Mouse (Mus musculus) embryonic stem cell, embryonic (primary cell): ENCODE results near the gene Rpap3.

Experiments used
- CTCF ChIA-PET, 4 experiments: fragments of 300-600 bp in 2 of 4; fragments of 350-600 bp in 2 of 4; sonication (Branson Sonifier 250); formaldehyde crosslinking; loops; one replicate each; lab custom pipeline; 2022; ENCODE audit warnings: inconsistent platforms in 2 of 4; lab: Charles Lee
- POLR2A ChIA-PET, 4 experiments: fragments of 300-600 bp in 2 of 4; fragments of 350-600 bp in 2 of 4; sonication (Branson Sonifier 250); formaldehyde crosslinking; loops; one replicate each; lab custom pipeline; 2022; ENCODE audit warnings: antibody characterized with exemption in 4 of 4, inconsistent platforms in 1 of 4; lab: Charles Lee

The Rpap3 gene

GRCm38 (mm10) chr15:97723536-97724345 is 18.1 kb upstream of the Rpap3 start:
- ChIA-PET CTCF (interaction anchor here in 2 of 4 experiments (1.3 to 1.9 kb wide), 2 partner anchors 30 to 126 kb away, joined by 3 to 5 read pairs; no protein-coding TSS in a partner anchor), POLR2A (no interaction called here)

GRCm38 (mm10) chr15:97721008-97721701 is 15.5 kb upstream of the Rpap3 start:
- ChIA-PET CTCF (interaction anchor here in 2 of 4 experiments (1.1 to 1.4 kb wide), 2 partner anchors 67 to 129 kb away, joined by 3 read pairs; no protein-coding TSS in a partner anchor), POLR2A (no interaction called here)

GRCm38 (mm10) chr15:97720026-97720675 is 14.5 kb upstream of the Rpap3 start:
- ChIA-PET CTCF (interaction anchor here in 2 of 4 experiments (1.0 to 4.6 kb wide), 5 partner anchors 56 to 130 kb away, joined by 3 to 39 read pairs (median 5); no protein-coding TSS in a partner anchor), POLR2A (no interaction called here)

GRCm38 (mm10) chr15:97719494-97719893 is 13.9 kb upstream of the Rpap3 start:
- CTCF ChIA-PET = interaction anchor here in 2 of 4 experiments (1.0 to 4.6 kb wide), 4 partner anchors 55 to 130 kb away, joined by 4 to 39 read pairs (median 5); no protein-coding TSS in a partner anchor

GRCm38 (mm10) chr15:97718535-97719155 is 13.0 kb upstream of the Rpap3 start:
- POLR2A ChIA-PET = interaction anchor here in 2 of 4 experiments (0.6 to 1.8 kb wide), 4 partner anchors 58 to 1395 kb away, joined by 3 to 4 read pairs (median 4); no protein-coding TSS in a partner anchor

More at GRCm38 (mm10) chr15:97719494-97719893, 13.9 kb upstream of the Rpap3 start:
- POLR2A ChIA-PET = no interaction called here

GRCm38 (mm10) chr15:97717861-97718534 is 12.4 kb upstream of the Rpap3 start:
- POLR2A ChIA-PET = interaction anchor here in 2 of 4 experiments (0.6 to 1.8 kb wide), 4 partner anchors 58 to 248 kb away, joined by 3 to 4 read pairs (median 3); no protein-coding TSS in a partner anchor
- CTCF ChIA-PET = interaction anchor here (0.7 to 4.6 kb wide), 12 partner anchors 34 to 132 kb away, joined by 3 to 39 read pairs (median 4); no protein-coding TSS in a partner anchor

More at GRCm38 (mm10) chr15:97718535-97719155, 13.0 kb upstream of the Rpap3 start:
- CTCF ChIA-PET = interaction anchor here (0.6 to 4.6 kb wide), 8 partner anchors 53 to 538 kb away, joined by 3 to 39 read pairs (median 4); no protein-coding TSS in a partner anchor

- CTCF ChIA-PET = interaction anchor here (0.6 to 4.6 kb wide), 10 partner anchors 35 to 247 kb away, joined by 3 to 39 read pairs (median 4); partner anchors contain the start of gene Tmem106c (in 1 of the 4)
- POLR2A ChIA-PET = interaction anchor here in 1 of 4 experiments (1.1 to 1.8 kb wide), 3 partner anchors 20 to 133 kb away, joined by 3 to 4 read pairs (median 3); no protein-coding TSS in a partner anchor
Observed at GRCm38 (mm10) chr15:97716782-97717181, 11.2 kb upstream of the Rpap3 start.

- ChIA-PET POLR2A (interaction anchor here in 1 of 4 experiments (0.9 to 1.7 kb wide), 2 partner anchors 24 to 29 kb away, joined by 3 read pairs; no protein-coding TSS in a partner anchor), CTCF (interaction anchor here in 2 of 4 experiments (1.0 to 1.6 kb wide), 3 partner anchors 48 to 134 kb away, joined by 3 to 6 read pairs (median 4); no protein-coding TSS in a partner anchor)
Observed at GRCm38 (mm10) chr15:97715734-97716133, 10.1 kb upstream of the Rpap3 start.

- CTCF ChIA-PET = interaction anchor here in 2 of 4 experiments (1.0 to 1.1 kb wide), 2 partner anchors 48 to 135 kb away, joined by 3 to 4 read pairs; no protein-coding TSS in a partner anchor
- POLR2A ChIA-PET = interaction anchor here in 1 of 4 experiments (0.9 to 1.7 kb wide), 2 partner anchors 25 to 30 kb away, joined by 3 read pairs; no protein-coding TSS in a partner anchor
Observed at GRCm38 (mm10) chr15:97715083-97715482, 9.5 kb upstream of the Rpap3 start.

- ChIA-PET POLR2A (interaction anchor here in 1 of 4 experiments (0.6 kb wide), 1 partner anchor 107 kb away, joined by 6 read pairs; no protein-coding TSS in a partner anchor), CTCF (no interaction called here)
Observed at GRCm38 (mm10) chr15:97712546-97712945, 6.9 kb upstream of the Rpap3 start.

- POLR2A ChIA-PET = interaction anchor here in 2 of 4 experiments (0.5 to 0.6 kb wide), 2 partner anchors 221 to 279 kb away, joined by 3 to 4 read pairs; no protein-coding TSS in a partner anchor
- CTCF ChIA-PET = interaction anchor here in 1 of 4 experiments (1.0 to 2.4 kb wide), 2 partner anchors 44 to 139 kb away, joined by 3 to 5 read pairs; no protein-coding TSS in a partner anchor
Observed at GRCm38 (mm10) chr15:97710906-97711305, 5.3 kb upstream of the Rpap3 start.

GRCm38 (mm10) chr15:97696616-97697015 is 9.0 kb downstream of the Rpap3 start:
- CTCF ChIA-PET = no interaction called here
- POLR2A ChIA-PET = no interaction called here

- ChIA-PET POLR2A (no interaction called here), CTCF (interaction anchor here in 1 of 4 experiments (1.7 kb wide), 1 partner anchor 31 kb away, joined by 3 read pairs; no protein-coding TSS in a partner anchor)
Observed at GRCm38 (mm10) chr15:97693411-97693810, 12.2 kb downstream of the Rpap3 start.

- CTCF ChIA-PET = interaction anchor here in 3 of 4 experiments (0.5 to 1.9 kb wide), 5 partner anchors 17 to 1258 kb away, joined by 3 to 9 read pairs (median 5); no protein-coding TSS in a partner anchor
- POLR2A ChIA-PET = interaction anchor here in 1 of 4 experiments (0.6 kb wide), 1 partner anchor 315 kb away, joined by 4 read pairs; no protein-coding TSS in a partner anchor
Observed at GRCm38 (mm10) chr15:97684118-97684517, 21.5 kb downstream of the Rpap3 start.

GRCm38 (mm10) chr15:97682053-97682452 is 23.6 kb downstream of the Rpap3 start:
- POLR2A ChIA-PET = no interaction called here

More at GRCm38 (mm10) chr15:97682053-97682452, 23.6 kb downstream of the Rpap3 start:
- CTCF ChIA-PET = interaction anchor here in 1 of 4 experiments (1.5 kb wide), 1 partner anchor 18 kb away, joined by 3 read pairs; no protein-coding TSS in a partner anchor
